Mouse (Mus musculus) embryo, embryonic 11 days (tissue): ENCODE data around the gene Cep57l1.

Experiments used
- DNase-seq: peaks from one replicate; pipeline ENCODE4 v3.0.0-alpha.2; 2015

The Cep57l1 gene

DNA sequence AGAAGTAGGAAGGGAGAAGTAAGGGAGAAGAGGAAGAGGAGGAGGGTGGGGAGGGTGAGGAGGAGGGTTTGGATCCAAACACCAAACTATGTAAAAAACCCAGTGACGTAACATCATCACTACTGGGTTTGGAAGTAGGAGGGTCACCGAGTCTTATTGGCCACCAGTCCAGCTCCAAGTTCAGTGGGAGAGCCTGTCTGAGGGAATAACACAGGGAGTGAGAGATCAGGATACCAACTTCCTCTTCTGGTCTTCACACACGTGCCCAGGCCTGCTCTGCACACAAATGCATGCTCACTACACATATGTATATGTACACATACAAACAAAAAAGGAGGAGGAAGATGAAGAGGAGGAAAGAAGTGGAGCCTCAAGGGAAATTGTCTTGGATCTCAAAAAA, 135.3 kb downstream of the Cep57l1 start:
- no peak for DNase-seq

DNA sequence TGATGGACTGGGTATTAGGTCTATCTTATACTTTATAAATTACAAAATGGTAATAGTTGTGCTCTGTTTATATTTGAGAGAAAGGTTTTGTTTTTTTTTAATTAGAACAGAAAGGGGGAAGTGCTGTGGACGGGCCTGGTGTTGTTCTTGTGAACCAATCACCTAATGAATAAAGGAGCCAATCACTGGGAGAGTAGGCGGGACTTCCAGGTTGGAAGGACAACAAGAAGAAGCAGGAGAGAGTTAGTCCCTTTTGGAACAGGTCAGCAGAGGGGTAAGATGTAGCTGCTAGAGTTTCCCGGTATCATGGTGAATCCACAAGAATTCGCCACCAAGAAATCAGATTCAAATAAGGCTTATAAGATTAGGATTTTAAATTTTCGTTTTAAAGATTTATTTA, 139.5 kb downstream of the Cep57l1 start:
- DNase-seq, result no peak
